Mouse (Mus musculus): ENCODE measurements around the gene Slco1a4.

GRCm38 (mm10) chr6:141797837-141798236 is 58.2 kb downstream of the Slco1a4 start:
- no peak for TF ChIP-seq EP300 (IDR thresholded peaks at IDR 0.05; ENCODE audit: insufficient read depth, low read depth, low read length)
- no peak for TF ChIP-seq CTCF (IDR thresholded peaks at IDR 0.05; ENCODE audit: low read depth, low read length)
- TF ChIP-seq POLR2A (IDR thresholded peaks at IDR 0.05; ENCODE audit: insufficient read depth, low read length) = no peak
